Mouse (Mus musculus): ENCODE results near the gene Spint2.

Gene Spint2

DNA sequence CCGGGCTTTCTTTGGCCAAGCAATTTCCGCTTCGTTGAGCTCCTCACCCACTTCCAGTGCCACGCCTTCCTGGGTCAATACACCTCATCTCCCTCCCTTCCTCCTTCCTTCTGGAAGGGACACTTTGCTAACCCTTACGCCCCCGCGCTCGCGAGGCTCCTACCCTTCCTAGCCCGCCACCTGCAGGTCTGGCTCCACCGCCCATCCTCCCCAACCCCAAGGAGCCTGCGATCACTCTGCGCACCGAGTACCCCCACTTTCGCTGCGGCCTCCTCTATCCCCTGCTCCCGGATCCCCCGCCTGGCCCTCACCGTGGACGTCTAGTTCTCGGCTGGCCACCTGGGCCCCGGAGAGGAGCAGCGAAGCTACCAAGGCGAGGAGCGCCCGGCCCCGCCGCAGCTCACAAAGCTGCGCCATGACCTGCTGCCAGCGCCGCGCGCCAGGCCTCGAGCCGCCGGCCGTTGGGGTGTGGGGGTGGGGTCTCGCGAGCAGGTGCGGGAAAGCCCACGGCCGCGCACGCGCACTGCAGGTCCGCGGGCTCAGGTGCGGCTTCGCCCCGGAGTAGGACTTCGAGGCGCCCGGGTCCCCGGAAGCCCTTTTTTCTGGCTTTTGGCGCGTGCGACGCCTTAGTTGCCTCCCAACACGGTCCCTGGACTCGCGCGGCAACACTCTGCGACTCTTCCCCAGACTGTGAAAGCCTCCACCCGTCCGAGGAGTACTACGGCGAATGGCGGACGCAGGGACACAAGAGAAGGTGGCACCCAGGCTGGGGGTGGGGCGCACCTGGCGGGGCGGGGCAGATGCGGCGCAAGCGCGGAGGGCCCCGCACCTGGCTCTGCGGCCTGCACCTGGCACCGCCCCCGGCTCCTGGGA lies at the start of gene Spint2:
Gene Spint2, minus strand, starts transcription at position 712 of the 873 bp plus-strand sequence.
- DNase-seq (ENCODE audit: extremely low read depth, low read depth), result no peak

- DNase-seq (ENCODE audit: extremely low read depth, low read depth), result no peak
These were observed 47.3 kb upstream of the Spint2 start for GRCm38 (mm10) chr7:29328984-29329383.

DNA sequence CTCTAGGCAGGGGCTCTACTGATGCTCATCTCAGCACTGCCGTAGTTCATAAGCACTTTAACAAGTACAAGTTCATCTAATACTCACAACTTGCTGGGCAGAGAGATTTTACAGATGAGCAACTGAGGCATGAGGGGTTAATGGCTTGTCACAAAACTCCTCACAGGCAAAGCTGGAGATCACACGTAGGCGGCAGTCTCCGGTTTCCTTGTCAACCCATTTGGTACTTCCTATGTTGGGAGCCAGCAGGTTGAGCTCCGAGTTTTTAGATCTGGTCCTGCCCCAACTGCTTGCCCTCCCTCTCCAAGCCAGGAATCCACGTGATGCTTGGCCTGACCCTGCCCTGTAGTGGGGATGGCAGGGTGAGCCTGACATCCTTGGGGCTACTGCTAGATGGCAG lies 45.4 kb upstream of the Spint2 start:
- no peak for DNase-seq (ENCODE audit: extremely low read depth, low read depth)

- DNase-seq (ENCODE audit: extremely low read depth, low read depth), result no peak
These were observed 37.9 kb upstream of the Spint2 start for GRCm38 (mm10) chr7:29319337-29320307.

DNA sequence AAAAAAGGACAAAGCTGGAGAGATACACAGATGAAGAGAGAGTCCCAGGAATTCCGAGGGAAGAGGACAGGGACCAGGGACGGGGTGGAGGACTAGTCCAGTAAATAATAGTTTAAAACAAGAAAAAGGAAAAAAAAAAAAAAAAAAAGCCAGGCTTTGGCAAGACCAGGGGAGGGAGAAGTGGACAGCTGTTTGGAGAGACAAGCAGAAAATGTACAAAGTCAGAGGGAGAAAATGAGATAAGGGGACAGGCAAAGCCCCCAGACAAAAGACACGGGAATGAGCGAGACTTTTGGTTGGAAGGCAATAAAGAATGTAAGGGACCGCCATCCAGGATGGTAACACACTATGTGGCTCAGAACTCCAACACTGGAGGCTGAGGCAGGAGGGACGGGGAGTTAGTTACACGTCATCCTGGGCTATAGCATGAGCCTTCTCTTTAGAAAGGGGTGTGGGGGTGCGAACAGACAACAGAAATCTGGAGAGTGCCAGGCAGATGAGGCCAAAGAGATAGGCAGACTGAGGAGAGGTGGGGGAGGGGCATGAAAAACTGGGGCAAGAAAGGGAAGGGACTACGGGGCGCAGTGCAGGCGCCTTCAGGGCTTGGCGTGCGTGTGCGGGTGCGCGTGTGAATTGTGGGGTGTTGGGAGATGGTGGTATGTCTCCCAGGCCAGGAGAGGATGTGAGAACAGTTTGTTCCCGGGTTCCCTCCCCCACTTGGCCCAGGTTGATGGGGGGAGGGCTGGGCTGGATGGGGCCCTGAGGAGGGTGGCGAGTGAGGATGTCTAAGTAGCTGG lies 36.6 kb upstream of the Spint2 start:
- no peak for DNase-seq (ENCODE audit: extremely low read depth, low read depth)

- DNase-seq (ENCODE audit: extremely low read depth, low read depth), result no peak
These were observed 35.8 kb upstream of the Spint2 start for GRCm38 (mm10) chr7:29317558-29317957.

DNA sequence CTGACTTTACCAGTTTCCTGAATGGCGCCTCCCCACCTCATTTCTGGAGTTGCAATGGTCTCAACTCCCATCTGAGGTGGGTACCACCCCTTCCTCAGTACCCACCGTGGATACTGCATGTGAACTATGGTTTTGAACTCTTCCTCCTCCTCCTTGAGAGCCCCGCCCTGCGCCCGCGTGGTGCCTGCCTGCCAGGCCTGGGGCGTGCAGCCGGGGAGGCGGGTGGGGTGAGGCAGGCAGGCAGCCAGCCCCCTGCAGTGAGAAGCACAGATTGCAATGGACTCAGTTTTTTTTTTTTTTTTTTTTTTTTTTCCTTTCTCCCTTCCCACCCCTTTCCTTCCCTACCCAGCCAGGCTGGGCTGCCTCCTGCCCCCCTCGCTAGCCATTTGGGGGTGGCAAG lies 35.3 kb upstream of the Spint2 start:
- DNase-seq (ENCODE audit: extremely low read depth, low read depth), result no peak

- no peak for DNase-seq (ENCODE audit: extremely low read depth, low read depth)
These were observed 34.5 kb upstream of the Spint2 start for GRCm38 (mm10) chr7:29316137-29316734.

DNA sequence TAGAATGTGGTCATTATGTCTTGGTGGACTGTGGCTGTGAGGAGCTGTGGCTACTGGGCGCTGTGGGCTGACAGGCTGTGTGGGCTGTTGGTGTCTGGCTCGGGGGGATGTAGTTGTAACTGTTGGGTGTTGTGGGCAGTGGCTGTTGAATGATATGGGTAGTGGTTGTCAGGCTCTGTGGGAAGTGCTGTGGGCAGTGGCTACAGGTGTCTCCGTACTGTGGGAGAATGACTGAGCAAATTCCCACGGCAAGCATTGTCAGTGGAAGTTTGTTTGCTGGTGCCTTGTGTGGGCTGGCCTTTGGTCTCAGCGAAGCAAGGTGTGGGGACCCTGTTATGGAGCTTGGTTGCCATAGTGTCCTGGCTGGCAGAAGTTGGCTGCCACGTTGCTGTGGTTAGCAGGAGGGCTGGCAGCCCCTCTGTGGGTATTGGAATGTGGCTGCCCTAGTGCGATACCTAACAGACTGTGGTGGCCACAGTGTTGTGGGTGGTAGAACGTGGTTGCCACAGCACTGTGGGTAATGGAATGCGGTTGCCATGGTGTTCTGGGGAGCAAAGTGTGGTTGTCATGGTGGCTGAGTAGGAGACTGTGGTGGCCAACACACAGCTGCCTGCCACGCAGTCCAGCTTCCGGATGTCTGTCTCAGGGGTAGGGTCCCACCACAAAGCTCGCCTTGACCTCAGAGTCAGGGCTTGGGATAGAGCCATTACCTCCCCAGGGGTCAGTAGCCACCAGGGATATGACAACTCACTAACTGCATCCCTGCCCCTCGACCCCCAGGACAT lies 33.3 kb upstream of the Spint2 start:
- no peak for DNase-seq (ENCODE audit: extremely low read depth, low read depth)

GRCm38 (mm10) chr7:29313572-29314261 lies 32.0 kb upstream of the Spint2 start:
- DNase-seq (ENCODE audit: extremely low read depth, low read depth), result no peak

- no peak for DNase-seq (ENCODE audit: extremely low read depth, low read depth)
These were observed 31.3 kb upstream of the Spint2 start for GRCm38 (mm10) chr7:29313051-29313450.

DNA sequence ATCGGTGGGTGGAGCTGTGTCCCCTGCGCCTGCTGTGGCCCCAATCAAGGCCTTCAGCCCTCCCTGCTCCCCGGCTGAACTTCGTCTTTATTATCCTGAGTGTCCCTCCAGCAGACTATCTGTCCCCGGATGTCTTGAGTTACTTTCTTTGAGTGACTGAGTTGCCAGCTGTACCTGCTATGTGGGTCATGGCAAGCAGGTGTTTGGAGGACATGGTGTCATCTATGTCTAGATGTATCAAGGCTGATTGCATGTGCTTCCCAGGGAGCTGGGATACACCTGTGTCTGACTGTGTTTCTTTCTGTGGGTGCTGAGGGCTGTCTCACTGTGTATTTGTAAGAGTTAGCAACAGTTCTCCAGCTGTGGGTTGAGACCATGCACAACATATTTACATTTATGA lies 28.0 kb upstream of the Spint2 start:
- no peak for DNase-seq (ENCODE audit: extremely low read depth, low read depth)

GRCm38 (mm10) chr7:29309221-29309721 lies 27.6 kb upstream of the Spint2 start:
- DNase-seq (ENCODE audit: extremely low read depth, low read depth), result no peak

DNA sequence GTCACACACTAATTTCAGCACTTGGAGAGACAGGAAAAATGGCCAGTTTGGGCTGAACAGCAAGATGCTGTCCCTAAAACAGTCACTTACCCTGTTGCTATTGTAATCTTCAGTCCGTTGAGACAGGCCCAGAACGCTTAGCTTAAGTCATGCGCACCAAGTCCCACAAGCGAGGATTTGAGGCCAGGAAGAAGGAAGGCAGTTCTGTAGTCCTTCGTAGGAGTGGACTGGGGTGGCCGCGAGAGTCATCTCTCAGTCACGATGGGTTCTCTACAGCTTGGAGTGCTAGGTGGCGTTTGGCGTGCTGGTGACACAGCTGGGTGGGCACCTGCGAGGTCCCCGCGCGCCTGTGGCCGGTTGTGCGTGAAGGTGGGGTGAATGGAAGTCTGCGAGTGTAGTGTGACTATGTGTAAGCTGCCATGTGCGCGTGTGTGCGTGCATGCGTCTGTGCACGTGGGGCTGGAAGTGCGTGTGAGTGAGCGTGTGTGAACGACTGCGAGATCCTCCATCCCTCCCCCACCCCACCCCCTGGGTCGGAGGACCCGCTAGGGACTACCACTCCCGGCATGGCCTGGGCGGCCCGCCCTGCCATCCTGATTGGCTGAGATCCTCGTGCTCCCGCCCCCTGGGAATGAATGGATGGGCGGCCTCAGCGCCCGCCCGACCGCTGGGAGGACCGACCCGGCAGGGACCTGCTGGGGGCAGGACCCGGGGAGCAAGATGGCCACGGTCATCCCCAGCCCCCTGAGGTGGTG lies 25.8 kb upstream of the Spint2 start:
- DNase-seq (ENCODE audit: extremely low read depth, low read depth), result peak; percentile 83

- DNase-seq (ENCODE audit: extremely low read depth, low read depth), result peak; percentile 81
These were observed 24.9 kb upstream of the Spint2 start for GRCm38 (mm10) chr7:29306619-29307018.

DNA sequence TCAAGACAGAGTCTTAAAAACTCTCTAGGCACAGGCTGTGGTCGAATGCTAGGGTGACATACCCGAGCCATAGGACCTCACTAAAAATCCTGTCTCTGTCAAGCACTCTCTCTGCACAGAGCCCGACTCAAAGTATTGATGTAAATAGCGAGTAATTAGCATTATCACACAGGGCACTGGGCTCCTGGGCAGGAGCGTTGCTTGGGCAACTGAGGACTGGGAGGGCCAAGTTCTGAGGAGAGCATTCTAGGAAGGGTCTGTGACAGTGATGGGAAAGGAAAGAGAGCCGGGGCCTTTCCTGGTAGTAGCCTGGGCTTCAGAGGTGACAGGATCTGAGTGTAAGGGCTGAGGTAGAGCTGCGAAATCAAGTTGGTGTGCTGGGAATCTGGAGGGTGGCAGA lies 24.4 kb upstream of the Spint2 start:
- DNase-seq (ENCODE audit: extremely low read depth, low read depth), result no peak

GRCm38 (mm10) chr7:29305263-29305988 lies 23.7 kb upstream of the Spint2 start:
- no peak for DNase-seq (ENCODE audit: extremely low read depth, low read depth)

All from MEL-GATA-1-ER (cell line).